Mouse (Mus musculus) lung, postnatal 0 days (tissue): ENCODE measurements around the gene Tceal3. TPM values are rescaled to one million over a fixed set of nuclear protein-coding genes. Genes with fewer than 3 reads are reported as not detected.
"Not testable (repeated sequence)": the region's sequence is repeated elsewhere in the genome, so short reads cannot be mapped to it uniquely, and the experiment has no call there.

ENCODE experiments used
- ATAC-seq: fragments of 200-750 bp; cut with Nextera tagmentation; 2 replicates; pipeline ENCODE4 v1.8.0; 2017; ENCODE audit warnings: moderate library complexity
- DNase-seq: peaks from one replicate; pipeline ENCODE4 v3.0.0-alpha.2; 2016; ENCODE audit warnings: low spot score
- H3K27ac ChIP-seq: fragments of 300-500 bp; sonication (generic); 2 replicates; pipeline ENCODE4 v1.5.1; 2014; ENCODE audit warnings: antibody characterized with exemption, mild to moderate bottlenecking, low read length, mixed read lengths
- H3K27me3 ChIP-seq: fragments of 300-500 bp; sonication (generic); replicated peaks from 2 replicates; pipeline ENCODE4 v1.6.1; 2014; ENCODE audit warnings: low read length, mixed read lengths; ENCODE audit not compliant: insufficient read depth
- H3K36me3 ChIP-seq: fragments of 300-500 bp; sonication (generic); 2 replicates; pipeline ENCODE4 v1.6.1; 2014; ENCODE audit warnings: low read length, mixed read lengths; ENCODE audit not compliant: insufficient read depth
- H3K4me1 ChIP-seq: fragments of 300-500 bp; sonication (generic); 2 replicates; pipeline ENCODE4 v1.6.1; 2014; ENCODE audit warnings: antibody characterized with exemption, low read depth, low read length, mixed read lengths; ENCODE audit not compliant: insufficient read depth
- H3K4me2 ChIP-seq: fragments of 300-500 bp; sonication (generic); replicated peaks from 2 replicates; pipeline ENCODE4 v1.6.1; 2014; ENCODE audit warnings: low read depth, mild to moderate bottlenecking, low read length, moderate library complexity, mixed read lengths
- H3K4me3 ChIP-seq: fragments of 300-500 bp; sonication (generic); 2 replicates; pipeline ENCODE4 v1.5.1; 2014; ENCODE audit warnings: low read depth, low read length
- H3K9ac ChIP-seq: fragments of 300-500 bp; sonication (generic); replicated peaks from 2 replicates; pipeline ENCODE4 v1.6.1; 2014; ENCODE audit warnings: low read depth, mild to moderate bottlenecking
- H3K9me3 ChIP-seq: fragments of 300-500 bp; sonication (generic); 2 replicates; pipeline ENCODE4 v1.6.1; 2016; ENCODE audit warnings: low read length, mixed read lengths
- CTCF ChIP-seq: IDR thresholded peaks from 2 replicates; pipeline ENCODE4 v1.5.1; 2016; ENCODE audit warnings: antibody characterized with exemption, mild to moderate bottlenecking
- EP300 ChIP-seq: IDR thresholded peaks from 2 replicates; pipeline ENCODE4 v1.6.1; 2016; ENCODE audit warnings: antibody characterized with exemption, mild to moderate bottlenecking, control low read depth
- WGBS: fragments of 180-500 bp; shearing (Covaris S2); extraction: QIAGEN DNeasy Blood & Tissue Kit; methylation state at CpG from one replicate; pipeline ENCODE4 v1.1.7; 2014; 5-methylcytosine and 5-hydroxymethylcytosine counted together
- polyA plus RNA-seq: library from polyadenylated mRNA; unstranded; fragments of >200 nt; fragmentation: Nextera tagmentation; extraction: Ambion mirVana; gene quantifications from 2 replicates; pipeline ENCODE4 v1.2.1, GENCODE M21; 2015

Gene Tceal3
- polyA plus RNA-seq, 1 experiment from 2014 or later, result 3.1 TPM

DNA sequence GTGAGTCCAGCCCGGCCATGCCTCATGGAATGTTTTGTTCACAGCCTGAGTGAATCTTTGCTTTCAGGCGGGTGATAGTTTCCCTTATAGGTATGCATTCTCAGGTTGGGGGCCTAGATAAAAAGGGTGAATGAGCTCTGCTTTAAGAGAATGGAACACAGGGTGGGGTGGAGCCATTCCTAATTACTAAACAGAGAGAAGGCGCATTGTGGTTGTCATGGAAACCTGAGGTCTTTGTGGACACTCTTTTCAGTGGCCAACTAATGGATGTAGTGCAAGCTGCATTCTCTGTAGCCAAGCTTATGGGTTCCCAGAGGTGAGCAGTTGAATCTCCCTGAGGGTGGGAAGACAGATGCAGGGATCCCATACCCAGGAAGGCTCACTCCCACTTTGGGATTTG, 16.8 kb downstream of the Tceal3 start:
- DNase-seq (no peak), ATAC-seq (no peak)
- H3K36me3 ChIP-seq, result no peaks in the 10 kb centered on the region
- H3K9ac ChIP-seq, result no peak overlapping the region
- TF ChIP-seq EP300 (no peak), CTCF (no peak)
- H3K4me2 ChIP-seq, result no peak overlapping the region
- 70% methylated on average over 3 of the region's 3 CpGs for WGBS
- no peak overlapping the region for H3K4me3 ChIP-seq
- no peaks in the 10 kb centered on the region for H3K9me3 ChIP-seq
- H3K27me3 ChIP-seq, result no peaks in the 10 kb centered on the region
- H3K4me1 ChIP-seq, result no peaks in the 10 kb centered on the region
- no peak overlapping the region for H3K27ac ChIP-seq

- H3K4me2 ChIP-seq, result no peak overlapping the region
- no peak overlapping the region for H3K27ac ChIP-seq
- no peaks in the 10 kb centered on the region for H3K9me3 ChIP-seq
- H3K9ac ChIP-seq, result no peak overlapping the region
- WGBS, result 56% methylated on average over 3 of the region's 3 CpGs
- TF ChIP-seq CTCF (no peak), EP300 (no peak)
- H3K36me3 ChIP-seq, result no peaks in the 10 kb centered on the region
- ATAC-seq, result no peak
- H3K4me1 ChIP-seq, result no peaks in the 10 kb centered on the region
- no peak for DNase-seq
- H3K4me3 ChIP-seq, result no peak overlapping the region
- H3K27me3 ChIP-seq, result no peaks in the 10 kb centered on the region
Measured at GRCm38 (mm10) chrX:136611346-136611745, 20.7 kb downstream of the Tceal3 start.

GRCm38 (mm10) chrX:136615889-136616288, 25.2 kb downstream of the Tceal3 start:
- H3K9ac ChIP-seq, ATAC-seq, H3K36me3 ChIP-seq, H3K4me3 ChIP-seq, H3K4me2 ChIP-seq, H3K9me3 ChIP-seq, DNase-seq, H3K27me3 ChIP-seq, H3K4me1 ChIP-seq, H3K27ac ChIP-seq: not testable (repeated sequence)
- 36% methylated on average over 3 of the region's 3 CpGs for WGBS

DNA sequence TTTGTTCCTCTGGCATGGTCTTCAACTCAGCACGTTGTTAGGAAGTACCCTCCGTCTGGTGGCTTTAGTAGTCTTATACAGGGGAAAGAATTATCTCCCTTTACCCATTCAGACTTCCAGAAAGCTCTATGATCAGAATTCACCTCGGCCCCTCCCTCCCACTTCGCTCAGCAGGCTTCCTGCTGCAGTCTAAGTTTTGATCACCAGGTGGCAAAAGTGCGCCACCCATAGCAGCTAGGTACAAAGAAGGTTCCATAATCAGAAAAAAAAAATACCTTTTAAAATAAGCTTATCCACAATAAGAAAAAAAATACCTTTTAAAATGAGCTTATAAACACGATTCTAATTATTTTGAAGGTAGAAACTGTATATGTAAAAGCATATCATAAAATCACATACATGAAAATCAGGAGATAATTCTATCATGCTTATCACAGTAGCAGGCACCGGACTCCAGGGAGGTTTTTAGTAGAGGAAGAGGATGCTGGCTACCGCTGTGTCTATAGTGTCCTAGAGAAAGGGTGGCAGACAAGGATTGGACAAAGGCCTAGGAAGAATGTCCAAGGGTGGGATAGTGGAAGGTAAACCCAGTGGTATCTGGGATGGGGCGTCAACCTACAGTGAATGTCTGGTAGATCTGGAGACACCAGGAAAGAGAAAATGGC, 34.4 kb downstream of the Tceal3 start:
- H3K9ac ChIP-seq, result no peak overlapping the region
- H3K27me3 ChIP-seq, result no peaks in the 10 kb centered on the region
- ATAC-seq (no peak), DNase-seq (peak; percentile 43)
- no peaks in the 10 kb centered on the region for H3K9me3 ChIP-seq
- no peaks in the 10 kb centered on the region for H3K4me1 ChIP-seq
- H3K4me3 ChIP-seq, result no peak overlapping the region
- no peaks in the 10 kb centered on the region for H3K36me3 ChIP-seq
- no peak for TF ChIP-seq EP300
- TF ChIP-seq CTCF, result peak; percentile 65
- WGBS, result 45% methylated on average over 9 of the region's 9 CpGs
- no peak overlapping the region for H3K4me2 ChIP-seq
- H3K27ac ChIP-seq, result no peak overlapping the region

- no peaks in the 10 kb centered on the region for H3K4me1 ChIP-seq
- H3K4me2 ChIP-seq, result no peak overlapping the region
- DNase-seq (no peak), ATAC-seq (no peak)
- TF ChIP-seq CTCF (no peak), EP300 (no peak)
- no peaks in the 10 kb centered on the region for H3K27me3 ChIP-seq
- H3K9ac ChIP-seq, result no peak overlapping the region
- H3K9me3 ChIP-seq, result no peaks in the 10 kb centered on the region
- no peaks in the 10 kb centered on the region for H3K36me3 ChIP-seq
- 57% methylated on average over 4 of the region's 4 CpGs for WGBS
- H3K4me3 ChIP-seq, result no peak overlapping the region
- no peak overlapping the region for H3K27ac ChIP-seq
Measured at GRCm38 (mm10) chrX:136625959-136626358, 35.3 kb downstream of the Tceal3 start.

DNA sequence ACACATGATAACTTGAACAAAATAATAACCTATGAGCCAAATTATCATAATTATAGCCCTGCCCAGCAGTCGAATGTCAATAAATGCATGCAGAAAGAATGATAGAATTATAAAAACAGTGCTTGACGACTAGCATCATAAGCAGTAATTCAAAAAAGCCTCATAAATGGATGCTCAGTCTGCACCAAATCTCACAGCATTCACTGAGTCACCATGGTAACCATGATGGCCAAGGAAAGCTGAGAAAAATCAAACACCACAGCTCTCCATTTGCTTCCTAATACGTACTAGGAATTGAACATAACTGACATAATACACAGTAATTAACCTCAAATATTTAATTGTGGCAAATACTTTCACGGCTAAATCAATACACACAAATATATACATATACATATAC, 44.5 kb downstream of the Tceal3 start:
- no peaks in the 10 kb centered on the region for H3K4me1 ChIP-seq
- 64% methylated on average over 4 of the region's 4 CpGs for WGBS
- H3K9ac ChIP-seq, result no peak overlapping the region
- no peaks in the 10 kb centered on the region for H3K36me3 ChIP-seq
- ATAC-seq (no peak), DNase-seq (no peak)
- no peaks in the 10 kb centered on the region for H3K27me3 ChIP-seq
- TF ChIP-seq EP300 (no peak), CTCF (no peak)
- no peak overlapping the region for H3K4me3 ChIP-seq
- no peak overlapping the region for H3K27ac ChIP-seq
- H3K4me2 ChIP-seq, result no peak overlapping the region
- no peaks in the 10 kb centered on the region for H3K9me3 ChIP-seq

DNA sequence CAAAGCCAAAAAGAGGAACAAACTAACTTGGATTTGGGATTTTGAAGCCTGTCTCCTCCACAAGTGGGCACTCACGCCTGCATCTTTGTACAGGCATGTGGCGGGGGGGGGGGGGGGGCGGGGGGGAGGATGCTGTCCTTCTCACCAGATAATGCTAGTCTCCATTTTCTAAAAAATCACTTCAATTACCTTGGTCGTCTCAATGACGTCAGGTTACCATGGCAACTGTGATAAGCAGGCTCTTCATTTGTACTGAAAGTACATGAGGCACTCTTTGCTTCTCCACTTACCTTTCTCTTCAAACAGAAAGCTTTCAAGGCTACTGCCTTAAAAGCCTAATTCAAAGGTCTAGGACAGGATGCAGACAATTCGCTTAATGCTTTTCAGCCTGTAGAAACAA, 49.1 kb downstream of the Tceal3 start:
- DNase-seq (peak; percentile 74), ATAC-seq (peak; percentile 87)
- WGBS, result 14% methylated on average over 5 of the region's 6 CpGs
- Histone ChIP-seq H3K9ac (no peak overlapping the region), H3K4me2 (no peak overlapping the region), H3K27ac (no peak overlapping the region), H3K36me3 (no peaks in the 10 kb centered on the region), H3K27me3 (no peaks in the 10 kb centered on the region), H3K4me3 (no peak overlapping the region), H3K4me1 (no peaks in the 10 kb centered on the region), H3K9me3 (no peaks in the 10 kb centered on the region)
- TF ChIP-seq CTCF (no peak), EP300 (peak; percentile 80)

DNA sequence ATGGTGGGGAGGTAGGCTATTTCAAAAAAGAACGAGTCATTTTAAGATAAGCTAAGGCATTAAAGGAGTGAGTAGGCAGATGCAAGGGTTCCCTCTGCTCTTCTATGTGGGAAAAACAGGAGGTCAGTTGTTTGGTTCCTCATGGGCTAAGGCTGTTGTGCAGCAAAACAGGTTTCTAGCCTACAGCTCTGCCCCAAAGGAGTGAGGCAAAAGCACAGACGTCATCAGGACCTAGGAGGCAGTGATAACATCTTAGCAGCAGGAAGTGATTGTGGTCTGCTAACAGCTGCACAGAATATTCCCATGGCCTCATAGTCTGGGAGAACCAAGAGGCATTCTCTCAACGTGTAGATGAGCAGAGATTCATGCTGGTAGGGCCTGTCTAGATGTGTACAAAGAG, 55.2 kb downstream of the Tceal3 start:
- not testable (repeated sequence) for DNase-seq, H3K27me3 ChIP-seq, H3K36me3 ChIP-seq, H3K4me2 ChIP-seq, H3K9me3 ChIP-seq, ATAC-seq, H3K9ac ChIP-seq, H3K4me3 ChIP-seq, H3K4me1 ChIP-seq, H3K27ac ChIP-seq
- WGBS, result 28% methylated on average over 3 of the region's 3 CpGs
